Mouse (Mus musculus) 416B (cell line): ENCODE measurements around the gene Hlcs.
"Not testable (repeated sequence)": the region's sequence is repeated elsewhere in the genome, so short reads cannot be mapped to it uniquely, and the experiment has no call there.

Experiments used
- DNase-seq: peaks from one replicate; pipeline ENCODE4 v3.0.0; 2011; ENCODE audit warnings: low read depth

Gene Hlcs

DNA sequence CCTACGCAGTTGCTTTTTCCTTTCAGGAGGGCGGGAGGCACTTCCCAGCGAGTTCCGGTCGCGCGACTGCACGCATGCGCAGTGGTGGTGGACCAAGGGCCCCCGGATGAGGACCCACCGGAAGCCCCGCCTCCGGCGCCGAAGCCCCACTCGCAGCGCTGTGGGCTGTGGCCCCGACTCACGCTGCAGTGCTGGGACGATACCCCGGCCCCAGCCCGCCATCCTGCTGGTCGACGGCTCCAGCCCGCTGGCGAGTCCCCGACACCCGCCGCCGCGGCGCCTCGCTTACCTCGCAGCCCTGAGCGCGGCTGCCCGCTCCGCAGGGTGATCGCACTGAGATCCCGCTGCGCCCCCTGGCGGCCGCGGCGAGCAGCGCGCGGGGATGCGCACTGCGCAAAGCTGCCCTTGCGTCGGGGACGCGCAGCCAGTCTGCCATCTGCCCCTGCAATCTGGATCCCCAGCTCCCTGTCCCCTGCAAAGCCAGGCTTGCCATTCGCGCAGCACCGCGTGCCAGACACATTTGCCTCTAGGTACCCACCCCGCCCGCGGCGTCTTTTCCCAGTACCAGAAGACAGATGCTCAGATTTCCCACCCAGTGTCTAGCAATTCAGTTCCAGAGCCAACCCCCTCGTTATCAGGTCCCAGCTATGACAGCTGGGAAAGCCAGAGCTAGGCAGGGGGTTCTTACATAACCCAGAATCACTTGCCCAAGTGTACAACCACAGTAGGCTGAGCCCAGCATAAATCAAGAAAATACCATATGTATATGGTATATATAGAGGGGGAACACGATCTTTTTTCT is at the start of gene Hlcs:
Gene Hlcs, minus strand, starts transcription at position 343 of the 802 bp plus-strand sequence.
- DNase-seq = peak; percentile 97

DNA sequence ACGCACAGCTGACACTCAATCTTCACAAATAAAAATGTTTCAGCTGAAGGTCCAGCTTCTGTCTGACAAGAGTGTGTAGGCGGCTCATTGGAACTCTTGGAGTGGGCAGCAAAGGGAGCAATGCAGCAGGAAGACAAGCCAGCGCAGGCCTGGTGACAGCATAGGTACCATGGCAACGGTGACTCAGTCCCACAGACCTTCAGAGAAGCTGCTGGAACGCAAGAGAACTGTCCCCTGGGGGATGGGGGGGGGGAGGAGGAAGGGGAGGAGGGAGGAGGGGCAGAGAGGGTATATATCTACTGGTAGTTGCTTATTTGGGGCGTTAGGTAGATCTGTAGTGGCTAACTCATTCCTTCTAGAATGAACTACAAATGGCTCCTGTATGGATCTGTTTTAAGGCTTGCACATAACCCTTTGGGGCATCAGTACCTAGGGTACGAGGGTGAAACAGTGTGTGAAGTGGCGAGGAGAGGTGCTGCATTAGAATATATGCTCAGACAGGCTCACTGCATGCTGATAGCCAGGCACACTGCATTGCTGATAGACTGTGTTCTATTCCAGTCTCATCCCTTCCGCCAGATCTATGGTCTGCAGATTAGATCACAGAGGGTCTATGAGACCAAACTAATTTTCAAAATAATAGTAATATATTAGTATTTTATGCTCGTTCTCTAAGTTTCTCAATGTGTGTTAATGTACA is 49.0 kb upstream of the Hlcs start:
- DNase-seq = peak; percentile 80

DNA sequence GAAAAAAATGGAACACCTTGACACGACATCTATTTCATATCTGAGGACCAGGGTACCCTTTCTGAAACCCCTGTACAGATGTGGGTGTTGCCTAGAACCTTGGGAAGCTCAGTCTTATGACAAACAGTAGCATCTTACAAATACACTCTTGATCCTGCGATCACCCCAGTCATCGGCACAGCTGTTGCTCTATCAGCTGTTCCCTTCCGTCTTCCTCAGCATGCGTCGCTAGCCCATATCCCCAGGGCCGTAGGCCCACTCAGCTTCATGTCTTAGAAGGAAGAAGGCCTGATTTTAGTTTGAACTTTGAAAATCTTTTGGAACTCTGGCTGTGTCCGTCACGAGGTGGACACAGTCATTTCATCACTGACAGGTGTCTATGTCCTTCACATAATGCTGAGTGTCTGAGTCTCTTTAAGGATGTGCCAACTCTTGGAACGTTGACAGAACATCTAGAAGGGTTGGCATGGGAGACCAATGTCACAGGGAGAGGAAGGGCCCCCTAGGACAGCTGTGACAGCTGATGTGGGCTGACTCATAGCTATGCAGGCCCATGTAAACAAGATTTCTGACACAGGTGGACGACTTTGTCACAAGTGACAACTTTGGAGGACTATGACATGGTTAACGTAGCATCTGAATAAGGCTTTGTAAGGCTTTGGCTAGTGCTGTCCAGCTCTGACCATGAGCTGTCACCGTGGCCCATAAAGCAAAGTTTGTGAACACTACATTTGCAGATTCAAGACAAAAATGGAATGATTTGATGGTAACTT is 47.4 kb upstream of the Hlcs start:
- no peak for DNase-seq

DNA sequence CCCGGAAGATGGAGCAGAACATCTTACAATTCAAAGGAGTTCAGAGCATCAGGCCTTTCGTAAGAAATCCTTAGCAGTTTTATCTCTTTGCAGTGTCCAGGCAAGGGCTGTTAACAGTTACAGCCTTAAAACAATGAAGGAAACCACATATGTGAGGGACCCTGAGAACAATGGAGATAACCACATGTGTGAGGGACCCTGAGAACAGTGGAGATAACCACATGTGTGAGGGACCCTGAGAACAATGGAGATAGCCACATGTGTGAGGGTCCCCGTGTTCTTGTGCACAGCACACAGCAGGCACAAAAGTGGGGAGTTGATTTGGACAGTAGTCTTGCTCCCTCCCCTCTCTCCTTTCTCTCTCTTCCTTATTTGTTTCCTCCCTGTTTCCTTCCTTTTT is 44.7 kb upstream of the Hlcs start:
- no peak for DNase-seq

DNA sequence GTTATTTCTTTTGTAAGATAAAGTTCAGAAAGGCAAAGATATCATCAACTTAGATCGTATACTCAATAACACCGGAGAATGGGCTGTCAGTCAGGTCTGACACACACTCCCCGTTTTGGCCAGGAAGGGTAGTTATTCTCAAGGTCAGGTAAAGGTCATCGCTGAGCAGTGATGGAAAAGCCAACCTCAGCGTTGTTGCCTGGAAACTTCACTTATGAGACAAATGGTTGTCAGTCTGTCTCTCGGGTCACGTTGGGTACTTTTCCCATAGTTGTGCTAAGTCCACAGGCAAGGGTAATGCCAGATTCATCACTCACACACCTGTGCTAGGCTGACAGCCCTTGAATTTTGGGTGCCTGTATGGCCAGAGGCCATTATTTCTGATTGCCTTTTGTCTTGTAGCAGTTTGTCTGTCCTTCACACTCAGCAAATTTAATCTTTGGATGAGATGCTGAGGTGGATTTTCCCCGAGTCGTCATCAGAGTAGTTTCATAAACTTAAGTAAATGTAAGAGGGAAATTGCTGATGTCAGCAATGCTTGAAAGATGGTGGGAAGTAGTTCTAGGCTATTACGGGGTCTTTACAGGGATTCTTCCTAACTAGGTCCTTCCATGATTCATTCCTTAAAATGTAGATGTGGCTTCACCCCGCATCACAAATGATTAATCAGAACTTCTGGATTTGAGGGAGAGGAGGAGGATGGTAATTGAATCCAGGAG is 43.6 kb upstream of the Hlcs start:
- no peak for DNase-seq

DNA sequence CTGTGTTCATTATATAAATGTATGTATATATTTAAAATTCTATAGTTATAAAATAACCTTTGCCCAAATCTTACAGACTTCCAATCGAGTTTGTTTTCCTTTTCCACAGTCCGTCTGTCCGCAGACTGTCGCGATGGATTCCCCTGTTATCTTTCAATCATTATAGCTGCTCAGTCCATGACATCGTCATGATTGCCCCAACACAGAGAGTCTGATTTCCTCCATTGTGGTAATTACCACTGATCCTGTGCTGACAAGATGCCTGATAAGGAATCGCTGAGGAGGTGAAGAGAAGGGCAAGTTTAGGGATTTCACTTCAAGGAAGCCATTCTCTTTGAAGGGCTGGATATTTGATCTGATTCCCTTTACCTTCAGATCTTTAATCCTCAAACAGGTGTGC is 42.7 kb upstream of the Hlcs start:
- peak; percentile 79 for DNase-seq

DNA sequence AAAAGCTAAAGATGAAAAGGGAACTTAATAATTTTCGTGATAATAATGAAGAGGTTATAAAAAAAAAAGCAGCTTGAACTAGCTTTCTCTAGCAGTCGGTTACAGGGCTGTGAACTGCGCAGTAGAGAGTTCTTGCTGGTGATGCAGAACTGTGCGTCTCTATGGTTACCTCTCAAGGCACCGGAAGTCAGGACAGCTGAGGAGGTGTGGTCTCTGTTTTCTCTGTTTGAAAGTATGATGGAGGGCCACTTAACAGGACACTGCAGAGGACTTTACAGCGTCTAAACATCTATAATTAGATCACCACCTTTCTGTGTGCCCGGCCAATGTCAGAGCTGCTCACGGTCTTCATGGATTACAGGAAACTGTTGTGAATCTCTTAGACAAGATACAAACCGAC is 41.1 kb upstream of the Hlcs start:
- no peak for DNase-seq

DNA sequence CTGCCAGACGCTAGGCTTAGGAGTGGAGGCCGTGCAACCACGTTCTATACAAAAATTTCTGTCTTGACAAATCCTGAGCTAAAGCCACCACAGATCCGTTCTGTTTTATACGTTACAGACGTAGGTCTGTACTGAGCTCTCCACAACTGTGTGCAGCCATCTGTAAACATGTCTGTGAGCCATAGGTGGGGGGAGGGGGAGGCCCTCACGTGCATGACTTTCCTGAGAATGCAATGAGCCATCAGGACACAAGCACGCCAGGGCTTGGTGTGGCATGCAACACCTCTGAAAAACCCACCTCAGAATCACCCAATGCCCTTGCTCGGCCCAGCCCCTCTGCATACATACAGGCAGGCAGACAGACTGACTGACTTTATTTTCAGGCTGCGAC is 36.9 kb upstream of the Hlcs start:
- DNase-seq = no peak

DNA sequence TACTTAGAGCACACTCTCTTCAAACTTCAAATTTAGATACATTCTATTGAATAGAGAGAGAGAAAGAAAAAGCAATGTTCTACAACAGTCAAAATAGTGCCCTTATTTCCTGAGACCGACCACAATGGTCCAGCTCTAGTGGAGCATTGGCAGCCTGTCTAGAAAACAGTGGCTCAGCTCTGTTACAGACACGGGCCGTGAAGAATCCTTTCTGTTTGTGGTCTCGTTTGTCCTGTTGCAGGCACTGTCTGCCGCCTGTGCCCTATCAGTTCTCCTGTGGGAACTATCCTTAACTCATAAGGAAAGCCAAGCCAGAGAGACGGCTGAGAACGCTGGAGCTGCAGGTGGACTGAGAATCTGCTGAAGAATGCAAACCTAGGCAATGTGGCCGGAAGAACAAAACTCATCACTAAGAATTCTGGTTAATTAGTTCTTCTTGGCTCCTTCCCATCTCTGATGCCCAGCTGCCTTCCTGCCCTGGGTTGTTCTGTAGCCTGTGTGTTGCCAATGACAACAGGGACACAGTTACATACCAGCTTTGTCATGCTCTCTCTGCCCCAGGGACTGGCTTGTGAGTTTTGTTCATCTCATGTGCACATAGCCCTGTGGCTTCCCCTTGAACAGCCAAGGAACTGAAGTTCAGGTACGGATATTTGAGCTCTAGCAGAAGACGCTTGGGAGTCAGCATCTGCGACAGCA is 36.4 kb upstream of the Hlcs start:
- DNase-seq = peak; percentile 32

DNA sequence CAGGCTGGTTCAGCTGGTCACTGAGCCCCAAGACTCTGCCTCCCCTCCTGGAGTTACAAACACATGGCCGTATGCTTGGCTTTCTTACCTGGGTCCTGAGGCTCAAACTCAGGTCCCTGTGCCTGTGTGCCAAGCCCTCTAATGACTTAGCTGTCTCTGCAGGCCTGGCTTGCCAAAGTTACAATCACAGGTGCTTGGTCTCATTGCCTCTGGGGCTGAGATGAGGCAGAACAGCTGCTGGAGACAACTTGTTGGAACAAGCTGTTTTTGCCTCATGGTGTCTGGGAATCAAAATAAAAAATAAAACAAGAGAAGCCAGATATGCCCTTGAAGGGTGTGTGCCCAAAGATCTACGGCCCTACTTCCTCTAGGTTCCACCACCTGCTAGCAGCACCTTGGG is 35.4 kb upstream of the Hlcs start:
- no peak for DNase-seq

DNA sequence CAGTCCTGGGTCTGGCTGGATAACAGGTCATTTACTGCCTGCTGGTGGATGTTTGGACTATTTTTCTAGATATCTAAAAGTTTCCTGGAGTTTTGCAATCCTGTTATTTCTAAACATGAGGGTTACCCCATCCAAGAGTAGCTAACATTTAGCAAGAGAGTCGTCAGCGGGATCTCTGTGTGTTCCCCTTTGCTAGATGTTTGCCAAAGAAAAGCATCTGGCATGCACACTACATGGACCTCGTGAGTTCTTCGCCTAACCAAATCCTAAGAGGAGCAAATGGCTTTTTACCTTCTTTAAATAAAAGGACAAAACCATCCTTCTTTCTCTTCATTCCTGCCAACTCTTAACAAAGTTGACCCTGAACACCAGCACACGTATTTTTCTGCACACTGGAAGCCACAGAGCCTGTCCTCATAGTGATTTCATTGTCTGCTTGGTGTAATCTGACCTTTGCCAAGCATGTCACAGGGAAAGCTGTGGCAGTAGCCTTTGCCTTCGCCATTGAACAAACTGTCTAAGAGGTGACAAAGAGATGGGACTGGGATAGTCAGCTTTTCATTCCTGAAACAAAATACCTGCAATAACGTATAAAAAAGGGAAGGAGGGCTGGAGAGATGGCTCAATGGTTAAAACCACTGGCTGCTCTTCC is 33.8 kb upstream of the Hlcs start:
- peak; percentile 32 for DNase-seq

DNA sequence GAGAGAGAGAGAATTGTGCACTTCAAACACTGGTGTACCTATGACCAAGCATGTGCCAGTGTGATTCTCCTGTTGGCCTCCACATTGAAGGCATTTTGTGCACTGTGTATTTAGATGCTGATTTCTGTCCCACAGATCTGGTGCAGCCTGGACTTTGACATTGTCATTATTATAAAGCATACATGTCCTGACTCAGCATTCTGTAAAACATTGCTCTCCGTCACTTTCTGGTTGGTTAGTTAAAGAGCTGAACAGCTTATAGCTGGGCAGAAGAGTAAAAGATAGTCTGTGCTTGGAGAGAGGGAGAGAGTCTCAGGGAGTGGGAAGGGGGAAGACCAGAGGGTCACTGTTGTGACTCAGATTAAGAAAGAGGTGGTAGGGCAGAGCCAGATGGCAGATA is 32.4 kb upstream of the Hlcs start:
- no peak for DNase-seq

DNA sequence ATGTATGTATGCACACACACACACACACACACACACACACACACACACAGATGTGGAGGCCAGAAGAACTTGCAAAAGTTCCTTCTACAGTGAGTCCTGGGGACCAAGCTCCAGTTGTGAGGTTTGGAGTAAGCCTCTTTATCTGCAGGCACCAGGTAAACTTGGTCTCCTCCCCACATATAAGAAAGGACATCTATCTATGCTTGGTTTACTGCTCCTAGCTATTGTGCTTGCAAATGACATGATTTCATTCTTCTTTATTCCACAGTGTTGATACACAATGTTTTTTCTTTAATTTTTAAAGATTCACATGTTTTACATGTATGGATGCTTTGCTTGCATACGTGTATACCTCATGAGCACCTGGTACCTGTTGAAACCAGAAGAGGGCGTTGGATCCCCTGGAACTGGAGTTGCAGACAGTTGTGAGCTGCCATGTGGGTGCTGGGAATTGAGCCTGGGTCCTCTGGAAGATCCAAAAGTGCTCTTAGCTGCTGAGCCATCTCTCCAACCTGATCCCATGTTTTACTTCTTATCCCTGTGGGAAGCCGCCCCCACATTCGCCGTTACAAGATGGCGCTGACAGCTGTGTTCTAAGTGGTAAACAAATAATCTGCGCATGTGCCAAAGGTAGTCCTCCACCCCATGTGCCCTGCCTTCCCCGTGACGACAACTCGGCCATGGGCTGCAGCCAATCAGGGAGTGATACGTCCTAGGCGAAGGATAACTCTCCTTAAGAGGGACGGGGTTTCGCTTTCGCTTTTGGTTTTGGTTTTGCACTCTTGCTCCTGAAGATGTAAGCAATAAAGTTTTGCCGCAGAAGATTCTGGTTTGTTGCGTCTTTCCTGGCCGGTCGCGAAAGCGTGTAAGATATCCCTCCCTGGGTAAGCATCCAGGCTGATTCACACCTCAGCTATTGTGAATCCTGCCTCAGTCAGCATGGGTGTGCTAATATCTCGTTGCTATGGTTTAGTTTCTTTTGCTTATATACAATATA is 26.1 kb upstream of the Hlcs start:
- DNase-seq = not testable (repeated sequence)

DNA sequence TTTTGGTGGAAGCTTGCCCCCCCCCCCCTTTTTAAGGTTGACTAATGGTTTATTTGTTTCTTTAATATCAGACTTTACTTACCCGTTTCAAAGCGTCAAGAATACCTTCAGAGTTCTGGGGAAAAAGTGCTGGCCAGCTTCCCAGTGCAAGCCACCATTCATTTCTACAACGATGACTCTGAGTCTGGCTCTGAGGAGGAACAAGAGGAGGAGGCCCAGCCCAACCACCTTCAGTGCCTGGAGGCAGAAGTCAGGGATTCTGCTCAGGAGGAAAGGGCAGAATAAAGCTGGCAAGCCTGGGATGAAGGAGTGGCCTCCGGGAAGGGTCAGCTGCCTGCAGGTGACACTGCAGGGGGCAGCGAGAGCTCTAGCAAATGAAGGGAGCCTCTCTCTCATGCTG is 22.3 kb upstream of the Hlcs start:
- no peak for DNase-seq

DNA sequence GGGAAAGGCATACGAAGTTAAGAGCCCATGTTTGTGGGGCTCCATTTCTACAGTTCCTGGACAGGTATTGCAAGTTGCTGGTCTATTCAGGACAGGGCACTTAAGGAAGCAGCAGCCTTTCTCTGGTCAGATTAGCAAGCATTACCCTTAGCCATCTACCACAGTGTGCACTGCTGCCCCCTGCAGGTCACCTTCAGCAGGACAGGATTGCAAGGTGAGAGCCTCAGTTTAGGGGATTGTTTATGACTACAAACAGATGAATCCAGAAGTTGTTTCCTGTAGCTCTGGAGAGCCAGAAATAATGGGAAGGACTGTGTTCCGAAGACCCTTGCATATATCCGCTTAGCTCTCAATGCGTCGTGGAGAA is 18.5 kb upstream of the Hlcs start:
- DNase-seq = peak; percentile 77

DNA sequence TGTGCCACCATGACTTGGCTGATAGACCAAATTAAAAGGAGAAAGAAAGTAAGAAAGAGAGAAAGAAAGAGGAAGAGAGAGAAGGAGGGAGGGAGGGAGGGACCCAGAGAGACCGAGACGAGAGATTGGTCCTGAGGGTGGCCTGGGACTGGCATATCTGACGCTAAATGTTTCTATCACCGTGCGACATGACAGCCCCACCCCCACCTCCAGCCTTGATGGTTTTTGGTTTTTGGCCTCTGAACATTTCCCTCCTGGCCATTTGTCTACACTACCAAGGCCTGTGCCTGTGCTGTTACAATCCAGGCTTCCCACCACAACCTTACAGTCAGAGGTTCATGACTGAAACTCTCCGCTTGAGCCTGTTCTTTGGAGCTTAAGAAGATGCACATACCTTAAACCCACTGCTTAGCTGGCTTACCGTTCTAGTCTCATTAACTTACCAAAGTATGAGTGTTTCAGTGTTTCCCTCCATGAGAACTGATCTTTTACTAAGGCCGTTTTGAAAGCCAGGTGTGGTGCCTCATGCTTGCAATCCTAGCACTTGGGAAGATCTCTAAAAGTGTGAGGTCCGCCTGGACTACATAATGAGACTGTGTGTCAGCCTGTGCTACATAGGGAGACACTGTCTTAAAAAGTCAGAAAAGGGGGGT is 18.0 kb upstream of the Hlcs start:
- DNase-seq = no peak

DNA sequence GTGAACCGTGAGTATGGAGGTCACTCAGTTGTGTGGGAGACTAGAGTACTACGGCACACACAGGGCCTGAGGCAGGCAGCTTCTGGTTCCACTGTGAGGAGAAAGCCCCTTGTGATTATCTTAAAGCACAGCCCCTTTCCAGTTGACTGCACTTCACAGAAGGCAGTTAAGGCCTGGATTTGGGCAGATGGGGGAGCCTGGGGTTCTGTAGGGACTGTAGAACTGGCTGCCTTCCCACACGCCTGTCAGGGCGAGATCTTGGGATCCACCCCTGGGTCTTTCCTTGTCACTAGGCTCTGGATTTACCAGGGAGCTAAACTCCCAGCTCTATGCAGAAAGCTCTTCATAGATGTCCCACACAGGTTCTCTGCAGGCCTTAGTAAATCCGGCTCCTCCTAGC is 17.1 kb upstream of the Hlcs start:
- DNase-seq = no peak

DNA sequence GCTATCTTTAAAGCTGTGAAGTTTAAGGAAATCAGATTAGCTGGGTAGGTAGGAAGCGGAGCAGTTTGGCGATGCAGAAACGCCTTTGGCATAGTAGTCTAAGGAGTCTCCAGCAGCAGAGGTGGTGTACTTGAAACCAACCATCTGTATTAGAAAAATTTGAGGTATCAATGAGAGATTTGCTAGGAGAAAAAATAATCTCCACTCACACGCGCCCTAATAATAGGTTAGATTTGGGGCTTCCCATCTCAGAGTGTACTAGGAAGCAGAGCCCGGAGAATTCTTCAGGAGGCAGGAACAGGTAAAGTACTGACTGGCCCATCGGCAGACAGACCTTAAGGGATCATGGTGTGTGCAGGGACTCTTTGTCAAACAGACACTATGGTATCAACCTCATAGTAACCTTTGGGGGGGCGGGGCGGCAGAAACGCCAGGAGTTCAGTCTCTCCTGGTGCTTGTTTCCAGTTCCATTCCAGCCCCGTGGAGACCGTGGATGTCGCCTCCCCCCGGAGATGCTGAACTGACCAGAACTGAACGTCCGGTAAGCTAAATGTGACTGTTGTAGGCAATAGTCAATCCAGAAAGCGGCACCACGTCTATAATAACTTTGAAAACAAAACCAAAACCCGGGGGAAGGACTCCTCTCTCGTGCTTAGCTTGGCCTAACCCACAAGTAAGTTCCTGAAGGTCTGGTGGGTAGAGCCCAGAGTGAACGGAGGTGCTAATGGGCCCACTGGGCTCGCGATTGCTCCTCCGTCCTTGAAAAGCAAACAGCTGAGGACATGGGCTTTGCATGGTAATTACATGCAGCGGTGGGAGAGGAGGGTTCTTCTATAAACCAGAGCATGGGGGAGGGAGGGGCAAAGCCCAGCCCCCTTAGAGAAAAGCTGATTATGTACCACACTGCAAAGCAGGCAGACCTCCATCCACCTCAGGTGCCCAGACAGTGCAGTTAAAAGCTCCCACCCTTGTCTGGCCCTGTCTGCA is 15.8 kb upstream of the Hlcs start:
- DNase-seq = no peak
